Mouse (Mus musculus) forebrain, postnatal 0 days (tissue): Measurements from ENCODE around the gene Styk1. TPM values are rescaled to one million over a fixed set of nuclear protein-coding genes. Genes with fewer than 3 reads are reported as not detected.

Experiments used
- ATAC-seq: fragments of 200-750 bp; cut with Nextera tagmentation; 2 replicates; pipeline ENCODE4 v1.8.0; 2017; ENCODE audit warnings: mild to moderate bottlenecking, moderate library complexity
- DNase-seq: peaks from one replicate; pipeline ENCODE4 v3.0.0-alpha.2; 2015
- H3K27ac ChIP-seq: fragments of 300-500 bp; sonication (generic); 2 replicates; pipeline ENCODE4 v1.5.1; 2014; ENCODE audit warnings: low read depth, mild to moderate bottlenecking, antibody characterized with exemption, low read length, moderate library complexity, mixed read lengths
- H3K27me3 ChIP-seq: fragments of 300-500 bp; sonication (generic); 2 replicates; pipeline ENCODE4 v1.6.1; 2014; ENCODE audit warnings: mild to moderate bottlenecking, low read length, mixed read lengths; ENCODE audit not compliant: insufficient read depth
- H3K36me3 ChIP-seq: fragments of 300-500 bp; sonication (generic); 2 replicates; pipeline ENCODE4 v1.6.1; 2014; ENCODE audit warnings: mild to moderate bottlenecking, moderate library complexity; ENCODE audit not compliant: insufficient read depth
- H3K4me1 ChIP-seq: fragments of 300-500 bp; sonication (generic); 2 replicates; pipeline ENCODE4 v1.6.1; 2014; ENCODE audit warnings: antibody characterized with exemption; ENCODE audit not compliant: insufficient read depth
- H3K4me2 ChIP-seq: fragments of 300-500 bp; sonication (generic); 2 replicates; pipeline ENCODE4 v1.6.1; 2014; ENCODE audit warnings: low read depth, mild to moderate bottlenecking, moderate library complexity
- H3K4me3 ChIP-seq: fragments of 300-500 bp; sonication (generic); 2 replicates; pipeline ENCODE4 v1.5.1; 2014; ENCODE audit warnings: low read depth, low read length, mixed read lengths
- H3K9ac ChIP-seq: fragments of 300-500 bp; sonication (generic); 2 replicates; pipeline ENCODE4 v1.6.1; 2014; ENCODE audit warnings: mild to moderate bottlenecking
- H3K9me3 ChIP-seq: fragments of 300-500 bp; sonication (generic); 2 replicates; pipeline ENCODE4 v1.6.1; 2016; ENCODE audit warnings: low read length
- CTCF ChIP-seq: sonication (generic); IDR thresholded peaks from 2 replicates; pipeline ENCODE4 v1.5.1; 2016; ENCODE audit warnings: antibody characterized with exemption, control low read depth, low read depth
- WGBS: fragments of 180-500 bp; shearing (Covaris S2); extraction: QIAGEN DNeasy Blood & Tissue Kit; methylation state at CpG from one replicate; pipeline ENCODE4 v1.1.7; 2014; 5-methylcytosine and 5-hydroxymethylcytosine counted together
- polyA plus RNA-seq: library from polyadenylated mRNA; unstranded; fragments of >200 nt; fragmentation: Nextera tagmentation; extraction: Ambion mirVana; gene quantifications from 2 replicates; pipeline ENCODE4 v1.2.1, GENCODE M21; 2015
- total RNA-seq: library from RNA; depleted of rRNA; stranded (reverse); fragments of >200 nt; gene quantifications from 2 replicates; pipeline ENCODE4 v1.2.3, GENCODE M21; 2014

Gene Styk1
- total and polyA plus RNA-seq, 2 experiments from 2014 or later: 6.3 to 7.1 TPM

DNA sequence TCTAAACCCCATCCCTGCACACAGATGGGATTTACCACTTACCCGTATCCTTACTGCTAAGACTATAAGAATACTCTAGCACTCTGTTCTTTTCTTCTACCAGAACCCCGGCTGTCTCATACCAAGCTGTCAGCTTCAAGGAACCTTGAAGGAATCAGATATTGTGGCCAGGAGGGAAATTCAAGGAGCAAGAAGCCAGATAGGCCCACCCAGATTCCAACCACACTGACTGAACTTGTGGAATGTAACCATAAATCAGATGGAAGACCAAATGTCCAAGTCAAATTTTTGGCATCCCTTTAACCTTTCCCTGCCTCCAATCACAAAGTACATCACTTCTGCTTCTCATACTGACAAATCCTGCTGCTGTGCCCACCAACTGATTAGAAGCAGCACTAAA lies 6.4 kb downstream of the Styk1 start:
- Histone ChIP-seq H3K36me3 (no peaks in the 10 kb centered on the region), H3K4me2 (no peak overlapping the region), H3K4me1 (no peaks in the 10 kb centered on the region), H3K27me3 (no peaks in the 10 kb centered on the region), H3K4me3 (no peak overlapping the region), H3K9me3 (no peaks in the 10 kb centered on the region), H3K27ac (no peak overlapping the region), H3K9ac (no peak overlapping the region)
- WGBS: 88% methylated on average over 2 of the region's 2 CpGs
- no peak for TF ChIP-seq CTCF
- ATAC-seq: no peak
- DNase-seq: no peak

- TF ChIP-seq CTCF: no peak
- DNase-seq (no peak), ATAC-seq (no peak)
- H3K9me3 ChIP-seq: no peaks in the 10 kb centered on the region
- H3K27me3 ChIP-seq: no peaks in the 10 kb centered on the region
- no peak overlapping the region for H3K27ac ChIP-seq
- H3K4me3 ChIP-seq: no peak overlapping the region
- H3K4me2 ChIP-seq: no peak overlapping the region
- H3K9ac ChIP-seq: no peak overlapping the region
- no peaks in the 10 kb centered on the region for H3K36me3 ChIP-seq
- WGBS: 83% methylated on average over 7 of the region's 7 CpGs
- H3K4me1 ChIP-seq: no peaks in the 10 kb centered on the region
Measured at GRCm38 (mm10) chr6:131344346-131344745, 9.1 kb downstream of the Styk1 start.

DNA sequence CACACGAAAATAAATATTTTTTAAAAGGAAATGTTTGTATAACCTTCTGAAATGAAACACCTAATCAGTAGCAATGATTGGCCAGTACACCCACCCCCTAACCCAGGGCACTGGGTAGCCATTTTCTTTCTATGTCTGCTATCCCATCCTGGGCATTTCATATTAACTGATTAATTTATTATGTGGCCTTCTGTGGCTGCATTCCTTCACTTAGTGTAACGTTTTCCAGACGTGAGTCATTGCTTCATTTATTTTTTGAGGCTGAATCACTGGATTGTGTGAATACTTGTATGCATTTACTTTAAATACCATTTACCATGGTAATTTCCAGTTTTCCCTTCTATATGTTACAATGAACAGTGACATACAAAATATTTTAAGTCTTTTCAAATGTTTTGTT lies 13.3 kb downstream of the Styk1 start:
- ATAC-seq: no peak
- 79% methylated on average over 3 of the region's 3 CpGs for WGBS
- no peak overlapping the region for H3K4me2 ChIP-seq
- H3K4me1 ChIP-seq: no peaks in the 10 kb centered on the region
- H3K27me3 ChIP-seq: no peaks in the 10 kb centered on the region
- DNase-seq: no peak
- no peak overlapping the region for H3K4me3 ChIP-seq
- no peaks in the 10 kb centered on the region; the same call in 1 of the 2 replicates for H3K9me3 ChIP-seq
- no peak for TF ChIP-seq CTCF
- H3K9ac ChIP-seq: no peak overlapping the region
- no peaks in the 10 kb centered on the region for H3K36me3 ChIP-seq
- no peak overlapping the region for H3K27ac ChIP-seq

GRCm38 (mm10) chr6:131339309-131339708 lies 14.1 kb downstream of the Styk1 start:
- Histone ChIP-seq H3K9ac (no peak overlapping the region), H3K36me3 (no peaks in the 10 kb centered on the region), H3K9me3 (no peaks in the 10 kb centered on the region; the same call in 1 of the 2 replicates), H3K27ac (no peak overlapping the region), H3K4me3 (no peak overlapping the region), H3K4me1 (no peaks in the 10 kb centered on the region), H3K4me2 (no peak overlapping the region), H3K27me3 (no peaks in the 10 kb centered on the region)
- 83% methylated on average over 3 of the region's 3 CpGs for WGBS
- no peak for TF ChIP-seq CTCF
- DNase-seq (no peak), ATAC-seq (no peak)

DNA sequence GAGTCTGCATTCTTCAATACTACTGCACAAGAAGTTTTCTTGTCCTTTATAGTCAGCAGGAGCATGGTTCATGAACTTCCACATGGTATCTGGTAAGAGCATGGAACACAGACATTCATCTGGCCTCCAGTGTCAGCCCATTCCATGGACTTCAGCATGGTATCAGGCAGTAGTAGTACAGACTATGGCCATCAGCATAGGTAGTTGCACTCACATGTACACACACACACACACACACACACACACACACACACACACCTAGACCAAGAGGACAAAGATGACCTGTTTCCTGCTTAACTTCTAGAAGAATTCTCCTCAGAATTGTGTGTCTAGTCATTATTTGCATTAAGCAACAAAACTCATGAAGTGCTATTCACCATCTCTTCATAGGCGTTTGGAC lies 14.6 kb downstream of the Styk1 start:
- no peak overlapping the region for H3K4me2 ChIP-seq
- no peak for TF ChIP-seq CTCF
- H3K9ac ChIP-seq: no peak overlapping the region
- no peaks in the 10 kb centered on the region; the same call in 1 of the 2 replicates for H3K9me3 ChIP-seq
- DNase-seq: no peak
- WGBS: 72% methylated on average over 1 of the region's 1 CpGs
- no peak overlapping the region for H3K27ac ChIP-seq
- no peaks in the 10 kb centered on the region for H3K36me3 ChIP-seq
- H3K4me3 ChIP-seq: no peak overlapping the region
- ATAC-seq: no peak
- H3K4me1 ChIP-seq: no peaks in the 10 kb centered on the region
- H3K27me3 ChIP-seq: no peaks in the 10 kb centered on the region

DNA sequence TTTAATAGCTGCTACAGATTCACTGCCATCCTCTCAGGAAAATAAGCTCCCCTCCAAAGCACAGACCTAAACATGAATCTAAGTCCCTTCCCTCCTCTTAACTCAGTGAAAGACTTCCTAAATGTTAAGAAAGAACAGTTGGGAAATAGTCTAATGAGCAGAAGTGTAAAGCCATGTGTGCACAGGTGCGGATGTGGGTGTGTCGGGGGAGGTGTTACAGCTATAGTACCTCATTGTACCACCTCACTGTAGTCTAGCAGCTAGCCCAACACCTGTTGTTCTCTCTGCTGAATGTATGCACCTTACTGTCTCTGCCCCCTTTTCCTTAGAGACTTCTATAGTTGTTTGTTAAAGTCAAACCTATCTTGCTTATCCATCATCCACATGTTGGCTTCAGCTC lies 26.3 kb downstream of the Styk1 start:
- no peak for ATAC-seq
- Histone ChIP-seq H3K27me3 (no peaks in the 10 kb centered on the region), H3K36me3 (no peaks in the 10 kb centered on the region), H3K4me3 (no peak overlapping the region), H3K4me1 (no peaks in the 10 kb centered on the region), H3K9ac (no peak overlapping the region), H3K4me2 (no peak overlapping the region), H3K27ac (no peak overlapping the region), H3K9me3 (no peaks in the 10 kb centered on the region)
- 94% methylated on average over 2 of the region's 2 CpGs for WGBS
- no peak for DNase-seq
- no peak for TF ChIP-seq CTCF

- no peak for TF ChIP-seq CTCF
- Histone ChIP-seq H3K4me2 (no peak overlapping the region), H3K9me3 (no peaks in the 10 kb centered on the region), H3K4me3 (no peak overlapping the region), H3K9ac (no peak overlapping the region), H3K36me3 (no peaks in the 10 kb centered on the region), H3K27ac (no peak overlapping the region), H3K27me3 (no peaks in the 10 kb centered on the region), H3K4me1 (no peaks in the 10 kb centered on the region)
- ATAC-seq: no peak
- no peak for DNase-seq
- 74% methylated on average over 3 of the region's 3 CpGs for WGBS
Measured at GRCm38 (mm10) chr6:131321854-131322639, 31.4 kb downstream of the Styk1 start.
